Mouse (Mus musculus) testis, adult 2 months (tissue): ENCODE measurements around the gene Zfhx3. TPM values are rescaled to one million over a fixed set of nuclear protein-coding genes. Genes with fewer than 3 reads are reported as not detected.

ENCODE experiments used
- H3K27ac ChIP-seq: fragments of 200-500 bp; 2 replicates; pipeline ENCODE4 v1.5.1; 2012; ENCODE audit warnings: low read depth, low read length; ENCODE audit not compliant: control insufficient read depth, insufficient read depth
- H3K27me3 ChIP-seq: fragments of 200-500 bp; 2 replicates; pipeline ENCODE4 v1.6.1; 2012; ENCODE audit warnings: mild to moderate bottlenecking, low read length, moderate library complexity; ENCODE audit not compliant: control insufficient read depth, insufficient read depth
- H3K36me3 ChIP-seq: fragments of 200-500 bp; 2 replicates; pipeline ENCODE4 v1.6.1; 2012; ENCODE audit warnings: mild to moderate bottlenecking, low read length; ENCODE audit not compliant: control insufficient read depth, insufficient read depth
- H3K4me1 ChIP-seq: fragments of 200-500 bp; 2 replicates; pipeline ENCODE4 v1.6.1; 2012; ENCODE audit warnings: low read length; ENCODE audit not compliant: control insufficient read depth, insufficient read depth
- H3K4me3 ChIP-seq: fragments of 200-500 bp; 2 replicates; pipeline ENCODE4 v1.5.1; 2012; ENCODE audit warnings: low read depth, mild to moderate bottlenecking, low read length, moderate library complexity, mixed read lengths; ENCODE audit not compliant: control insufficient read depth
- CTCF ChIP-seq: fragments of 200-500 bp; IDR thresholded peaks from 2 replicates; pipeline ENCODE4 v1.5.1; 2012; ENCODE audit warnings: low read depth, mild to moderate bottlenecking, inconsistent platforms, low read length, moderate library complexity; ENCODE audit not compliant: control insufficient read depth, insufficient read depth, insufficient replicate concordance
- POLR2A ChIP-seq: fragments of 200-500 bp; IDR thresholded peaks from 2 replicates; pipeline ENCODE4 v1.6.1; 2012; ENCODE audit warnings: low read depth, mild to moderate bottlenecking, inconsistent platforms, low read length, moderate library complexity; ENCODE audit not compliant: control insufficient read depth
- polyA plus RNA-seq: library from polyadenylated mRNA; depleted of rRNA; stranded (reverse); fragments of >200 nt; gene quantifications from 2 replicates; pipeline ENCODE4 v1.2.3, GENCODE M21; 2012

Zfhx3 gene
- polyA plus RNA-seq, 1 experiment: 11.9 TPM

- no peaks in the 10 kb centered on the region for H3K36me3 ChIP-seq
- H3K4me1 ChIP-seq: no peaks in the 10 kb centered on the region
- no peak overlapping the region for H3K4me3 ChIP-seq
- H3K27ac ChIP-seq: no peak overlapping the region
- H3K27me3 ChIP-seq: no peaks in the 10 kb centered on the region
- TF ChIP-seq POLR2A (no peak), CTCF (no peak)
Observed at GRCm38 (mm10) chr8:108595721-108596495, 653.5 kb downstream of the Zfhx3 start.

GRCm38 (mm10) chr8:108599003-108599402 is 656.6 kb downstream of the Zfhx3 start:
- Histone ChIP-seq H3K4me3 (no peak overlapping the region), H3K36me3 (no peaks in the 10 kb centered on the region), H3K27me3 (no peaks in the 10 kb centered on the region), H3K27ac (no peak overlapping the region), H3K4me1 (no peaks in the 10 kb centered on the region)
- TF ChIP-seq CTCF (no peak), POLR2A (no peak)

- H3K36me3 ChIP-seq: no peaks in the 10 kb centered on the region
- TF ChIP-seq CTCF (no peak), POLR2A (no peak)
- H3K27ac ChIP-seq: no peak overlapping the region
- no peaks in the 10 kb centered on the region for H3K4me1 ChIP-seq
- no peaks in the 10 kb centered on the region for H3K27me3 ChIP-seq
- H3K4me3 ChIP-seq: no peak overlapping the region
Observed at GRCm38 (mm10) chr8:108599558-108599957, 657.1 kb downstream of the Zfhx3 start.

GRCm38 (mm10) chr8:108608678-108609077 is 666.2 kb downstream of the Zfhx3 start:
- Histone ChIP-seq H3K27ac (no peak overlapping the region), H3K36me3 (no peaks in the 10 kb centered on the region), H3K4me1 (peaks cover 3% of the 10 kb centered on the region; the same call in 1 of the 2 replicates), H3K27me3 (no peaks in the 10 kb centered on the region), H3K4me3 (no peak overlapping the region)
- TF ChIP-seq CTCF (no peak), POLR2A (no peak)

- no peaks in the 10 kb centered on the region for H3K36me3 ChIP-seq
- H3K4me3 ChIP-seq: no peak overlapping the region
- peaks cover 3% of the 10 kb centered on the region; the same call in 1 of the 2 replicates for H3K4me1 ChIP-seq
- TF ChIP-seq CTCF: no peak
- TF ChIP-seq POLR2A: no peak
- H3K27me3 ChIP-seq: no peaks in the 10 kb centered on the region
- H3K27ac ChIP-seq: no peak overlapping the region
Observed at GRCm38 (mm10) chr8:108609114-108609513, 666.7 kb downstream of the Zfhx3 start.

GRCm38 (mm10) chr8:108611141-108611674 is 668.8 kb downstream of the Zfhx3 start:
- Histone ChIP-seq H3K36me3 (no peaks in the 10 kb centered on the region), H3K27me3 (no peaks in the 10 kb centered on the region), H3K4me1 (peaks cover 3% of the 10 kb centered on the region; the same call in 1 of the 2 replicates), H3K4me3 (no peak overlapping the region), H3K27ac (no peak overlapping the region)
- TF ChIP-seq CTCF (no peak), POLR2A (no peak)

- peaks cover 3% of the 10 kb centered on the region; the same call in 1 of the 2 replicates for H3K4me1 ChIP-seq
- H3K27ac ChIP-seq: no peak overlapping the region
- H3K36me3 ChIP-seq: no peaks in the 10 kb centered on the region
- TF ChIP-seq POLR2A: no peak
- no peak for TF ChIP-seq CTCF
- peak overlapping the region; percentile 17 for H3K4me3 ChIP-seq
- no peaks in the 10 kb centered on the region for H3K27me3 ChIP-seq
Observed at GRCm38 (mm10) chr8:108611792-108612413, 669.5 kb downstream of the Zfhx3 start.
